Mouse (Mus musculus) kidney, embryonic 15.5 days (tissue): ENCODE measurements around the gene Ppox. TPM values are rescaled to one million over a fixed set of nuclear protein-coding genes. Genes with fewer than 3 reads are reported as not detected.
A peak's percentile ranks its signal among the peaks of the same experiment; 100 is the strongest.
"Not testable (repeated sequence)": the region's sequence is repeated elsewhere in the genome, so short reads cannot be mapped to it uniquely, and the experiment has no call there.

Source experiments
- ATAC-seq: fragments of 200-750 bp; cut with Nextera tagmentation; replicated peaks from 2 replicates; pipeline ENCODE4 v1.8.0; 2017; ENCODE audit warnings: moderate TSS enrichment; ENCODE audit not compliant: low FRiP score
- H3K27ac ChIP-seq: fragments of 300-500 bp; sonication (generic); 2 replicates; pipeline ENCODE4 v1.5.1; 2015; ENCODE audit warnings: mild to moderate bottlenecking, inconsistent platforms
- H3K27me3 ChIP-seq: fragments of 300-500 bp; sonication (generic); 2 replicates; pipeline ENCODE4 v1.6.1; 2015; ENCODE audit warnings: inconsistent platforms
- H3K36me3 ChIP-seq: fragments of 300-500 bp; sonication (generic); 2 replicates; pipeline ENCODE4 v1.6.1; 2015; ENCODE audit warnings: inconsistent platforms
- H3K4me1 ChIP-seq: fragments of 300-500 bp; sonication (generic); 2 replicates; pipeline ENCODE4 v1.6.1; 2015; ENCODE audit warnings: inconsistent platforms
- H3K4me2 ChIP-seq: fragments of 300-500 bp; sonication (generic); 2 replicates; pipeline ENCODE4 v1.6.1; 2015; ENCODE audit warnings: moderate library complexity, mild to moderate bottlenecking, inconsistent platforms
- H3K4me3 ChIP-seq: fragments of 300-500 bp; sonication (generic); replicated peaks from 2 replicates; pipeline ENCODE4 v1.5.1; 2015; ENCODE audit warnings: mild to moderate bottlenecking, inconsistent platforms
- H3K9ac ChIP-seq: fragments of 300-500 bp; sonication (generic); 2 replicates; pipeline ENCODE4 v1.6.1; 2015; ENCODE audit warnings: mild to moderate bottlenecking, inconsistent platforms
- H3K9me3 ChIP-seq: fragments of 300-500 bp; sonication (generic); replicated peaks from 2 replicates; pipeline ENCODE4 v1.6.1; 2016; ENCODE audit warnings: inconsistent platforms
- WGBS: fragments of 180-500 bp; shearing (Covaris S2); methylation state at CpG from one replicate; pipeline ENCODE4 v1.1.7; 2015; ENCODE audit warnings: mixed read lengths; 5-methylcytosine and 5-hydroxymethylcytosine counted together
- polyA plus RNA-seq: library from polyadenylated mRNA; unstranded; fragments of >200 nt; fragmentation: Nextera tagmentation; extraction: Ambion mirVana; gene quantifications from 2 replicates; pipeline ENCODE4 v1.2.1, GENCODE M21; 2015

The Ppox gene
- polyA plus RNA-seq, 1 experiment from 2014 or later, result 65.4 TPM

GRCm38 (mm10) chr1:171247916-171248315 lies 33.1 kb downstream of the Ppox start:
- no peaks in the 10 kb centered on the region for H3K9me3 ChIP-seq

GRCm38 (mm10) chr1:171247453-171247841 lies 33.5 kb downstream of the Ppox start:
- peak overlapping the region; percentile 35 for H3K9ac ChIP-seq
- 6% methylated on average over 13 of the region's 13 CpGs for WGBS
- H3K36me3 ChIP-seq, result peaks cover 31% of the 10 kb centered on the region
- H3K4me1 ChIP-seq, result peaks cover 64% of the 10 kb centered on the region
- ATAC-seq, result 0 out of 2 replicates have a peak, but pooled peaks have one; percentile 2
- peak overlapping the region; percentile 91 for H3K27ac ChIP-seq
- no peaks in the 10 kb centered on the region for H3K9me3 ChIP-seq
- H3K4me3 ChIP-seq, result peak overlapping the region; percentile 69
- peak overlapping the region; percentile 80 for H3K4me2 ChIP-seq
- no peaks in the 10 kb centered on the region for H3K27me3 ChIP-seq

More at GRCm38 (mm10) chr1:171247916-171248315, 33.1 kb downstream of the Ppox start:
- ATAC-seq, result no peak
- Histone ChIP-seq H3K27ac (peak overlapping the region; percentile 91), H3K27me3 (no peaks in the 10 kb centered on the region), H3K4me1 (peaks cover 69% of the 10 kb centered on the region), H3K4me2 (peak overlapping the region; percentile 80), H3K9ac (peak overlapping the region; percentile 35; the same call in 1 of the 2 replicates), H3K4me3 (peak overlapping the region; percentile 69), H3K36me3 (peaks cover 26% of the 10 kb centered on the region)
- WGBS, result 18% methylated on average over 4 of the region's 4 CpGs

GRCm38 (mm10) chr1:171246709-171247452 lies 34.1 kb downstream of the Ppox start:
- Histone ChIP-seq H3K9ac (peak overlapping the region; percentile 77), H3K9me3 (no peaks in the 10 kb centered on the region), H3K4me2 (peak overlapping the region; percentile 80), H3K4me1 (peaks cover 59% of the 10 kb centered on the region), H3K27me3 (no peaks in the 10 kb centered on the region), H3K4me3 (peak overlapping the region; percentile 69), H3K36me3 (peaks cover 36% of the 10 kb centered on the region), H3K27ac (peak overlapping the region; percentile 91)
- WGBS, result under 1% methylated on average over 41 of the region's 41 CpGs
- ATAC-seq, result peak; percentile 90

GRCm38 (mm10) chr1:171245353-171245752 lies 35.6 kb downstream of the Ppox start:
- peak overlapping the region; percentile 80; the same call in 1 of the 2 replicates for H3K4me2 ChIP-seq

GRCm38 (mm10) chr1:171241952-171242351 lies 39.0 kb downstream of the Ppox start:
- Histone ChIP-seq H3K36me3 (peaks cover 86% of the 10 kb centered on the region), H3K4me1 (peaks cover 27% of the 10 kb centered on the region)
- not testable (repeated sequence) for H3K4me2 ChIP-seq, H3K4me3 ChIP-seq, ATAC-seq, H3K9ac ChIP-seq, H3K27ac ChIP-seq, H3K27me3 ChIP-seq, H3K9me3 ChIP-seq
- WGBS, result 84% methylated on average over 12 of the region's 12 CpGs

More at GRCm38 (mm10) chr1:171245353-171245752, 35.6 kb downstream of the Ppox start:
- H3K9ac ChIP-seq, result no peak overlapping the region
- peaks cover 53% of the 10 kb centered on the region for H3K4me1 ChIP-seq
- ATAC-seq, result no peak
- H3K9me3 ChIP-seq, result no peaks in the 10 kb centered on the region
- H3K27me3 ChIP-seq, result no peaks in the 10 kb centered on the region
- 91% methylated on average over 8 of the region's 8 CpGs for WGBS
- no peak overlapping the region for H3K27ac ChIP-seq
- H3K4me3 ChIP-seq, result 0 out of 2 replicates have a peak overlapping the region, but pooled peaks have one; percentile 69
- peaks cover 52% of the 10 kb centered on the region for H3K36me3 ChIP-seq

- Histone ChIP-seq H3K27ac (no peak overlapping the region), H3K9me3 (no peaks in the 10 kb centered on the region), H3K4me3 (no peak overlapping the region), H3K9ac (0 out of 2 replicates have a peak overlapping the region, but pooled peaks have one; percentile 2), H3K4me2 (no peak overlapping the region), H3K27me3 (no peaks in the 10 kb centered on the region), H3K36me3 (peaks cover 96% of the 10 kb centered on the region), H3K4me1 (peaks cover 21% of the 10 kb centered on the region)
- ATAC-seq, result no peak
- 82% methylated on average over 10 of the region's 10 CpGs for WGBS
Observed at GRCm38 (mm10) chr1:171240911-171241310, 40.1 kb downstream of the Ppox start.

GRCm38 (mm10) chr1:171239992-171240744 lies 40.8 kb downstream of the Ppox start:
- H3K36me3 ChIP-seq, result peaks cover 98% of the 10 kb centered on the region
- 0 out of 2 replicates have a peak, but pooled peaks have one; percentile 34 for ATAC-seq
- H3K27me3 ChIP-seq, result no peaks in the 10 kb centered on the region
- H3K4me3 ChIP-seq, result no peak overlapping the region
- WGBS, result 59% methylated on average over 15 of the region's 15 CpGs
- no peak overlapping the region for H3K4me2 ChIP-seq
- 0 out of 2 replicates have a peak overlapping the region, but pooled peaks have one; percentile 24 for H3K27ac ChIP-seq
- no peaks in the 10 kb centered on the region for H3K9me3 ChIP-seq
- H3K4me1 ChIP-seq, result peaks cover 15% of the 10 kb centered on the region; the same call in 1 of the 2 replicates
- H3K9ac ChIP-seq, result no peak overlapping the region

- peaks cover 100% of the 10 kb centered on the region for H3K36me3 ChIP-seq
- 71% methylated on average over 14 of the region's 14 CpGs for WGBS
- peaks cover 15% of the 10 kb centered on the region; the same call in 1 of the 2 replicates for H3K4me1 ChIP-seq
- ATAC-seq, result 0 out of 2 replicates have a peak, but pooled peaks have one; percentile 24
- no peak overlapping the region for H3K9ac ChIP-seq
- no peak overlapping the region for H3K4me2 ChIP-seq
- H3K9me3 ChIP-seq, result no peaks in the 10 kb centered on the region
- H3K27me3 ChIP-seq, result no peaks in the 10 kb centered on the region
- H3K27ac ChIP-seq, result no peak overlapping the region
- no peak overlapping the region for H3K4me3 ChIP-seq
Observed at GRCm38 (mm10) chr1:171238463-171238862, 42.5 kb downstream of the Ppox start.

- no peaks in the 10 kb centered on the region for H3K9me3 ChIP-seq
- H3K9ac ChIP-seq, result no peak overlapping the region
- H3K27ac ChIP-seq, result no peak overlapping the region
- H3K36me3 ChIP-seq, result peaks cover 92% of the 10 kb centered on the region
- ATAC-seq, result no peak
- H3K4me1 ChIP-seq, result peaks cover 15% of the 10 kb centered on the region; the same call in 1 of the 2 replicates
- WGBS, result 85% methylated on average over 6 of the region's 6 CpGs
- no peak overlapping the region for H3K4me2 ChIP-seq
- no peaks in the 10 kb centered on the region for H3K27me3 ChIP-seq
- H3K4me3 ChIP-seq, result no peak overlapping the region
Observed at GRCm38 (mm10) chr1:171237438-171237837, 43.5 kb downstream of the Ppox start.

GRCm38 (mm10) chr1:171235791-171236190 lies 45.2 kb downstream of the Ppox start:
- Histone ChIP-seq H3K4me1 (peaks cover 11% of the 10 kb centered on the region; the same call in 1 of the 2 replicates), H3K4me3 (no peak overlapping the region), H3K9me3 (no peaks in the 10 kb centered on the region), H3K27ac (no peak overlapping the region), H3K36me3 (peaks cover 76% of the 10 kb centered on the region), H3K27me3 (no peaks in the 10 kb centered on the region), H3K4me2 (no peak overlapping the region), H3K9ac (no peak overlapping the region)
- no peak for ATAC-seq
- 91% methylated on average over 4 of the region's 4 CpGs for WGBS

- no peak overlapping the region for H3K27ac ChIP-seq
- no peaks in the 10 kb centered on the region for H3K9me3 ChIP-seq
- ATAC-seq, result no peak
- H3K4me1 ChIP-seq, result peaks cover 13% of the 10 kb centered on the region; the same call in 1 of the 2 replicates
- peaks cover 63% of the 10 kb centered on the region for H3K36me3 ChIP-seq
- WGBS, result 78% methylated on average over 4 of the region's 4 CpGs
- H3K9ac ChIP-seq, result no peak overlapping the region
- H3K27me3 ChIP-seq, result no peaks in the 10 kb centered on the region
- no peak overlapping the region for H3K4me3 ChIP-seq
- H3K4me2 ChIP-seq, result no peak overlapping the region
Observed at GRCm38 (mm10) chr1:171234538-171234937, 46.4 kb downstream of the Ppox start.
